Mouse (Mus musculus): ENCODE data around the gene Vamp2. TPM values are rescaled to one million over a fixed set of nuclear protein-coding genes. Genes with fewer than 3 reads are reported as not detected.

Vamp2 gene
- polyA plus RNA-seq, 1 experiment = 58.3 TPM

DNA sequence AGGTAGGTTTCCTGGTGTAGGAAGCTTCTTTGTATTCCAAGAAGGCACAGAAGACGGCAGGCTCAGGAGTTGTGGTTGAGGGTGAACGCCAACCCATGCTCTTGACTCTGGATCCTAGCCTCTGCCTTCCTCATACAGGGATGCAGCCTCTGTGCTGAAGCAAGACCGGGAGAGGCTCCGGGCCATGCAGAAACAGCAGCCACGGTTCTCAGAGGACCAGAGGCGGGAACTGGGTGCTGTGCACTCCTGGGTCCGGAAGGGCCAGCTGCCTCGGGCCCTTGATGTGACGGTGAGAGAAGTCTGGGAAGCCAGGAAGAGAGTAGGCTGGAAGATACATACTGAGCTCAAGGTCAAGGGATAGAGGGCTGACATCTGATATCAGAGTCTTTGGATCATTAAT, 19.9 kb downstream of the Vamp2 start:
- TF ChIP-seq POLR2A (IDR thresholded peaks at IDR 0.05; ENCODE audit: low read depth, low read length) (no peak), CTCF (IDR thresholded peaks at IDR 0.05; ENCODE audit: borderline replicate concordance, insufficient read depth, low read length) (no peak)
- Histone ChIP-seq H3K27ac (ENCODE audit: insufficient read depth, low read length) (no peak overlapping the region), H3K4me3 (ENCODE audit: insufficient read depth, low read length) (no peak overlapping the region), H3K4me1 (ENCODE audit: control insufficient read depth, insufficient read depth, low read length) (0 out of 2 replicates have a peak, but pooled peaks cover 4% of the 10 kb centered on the region)

DNA sequence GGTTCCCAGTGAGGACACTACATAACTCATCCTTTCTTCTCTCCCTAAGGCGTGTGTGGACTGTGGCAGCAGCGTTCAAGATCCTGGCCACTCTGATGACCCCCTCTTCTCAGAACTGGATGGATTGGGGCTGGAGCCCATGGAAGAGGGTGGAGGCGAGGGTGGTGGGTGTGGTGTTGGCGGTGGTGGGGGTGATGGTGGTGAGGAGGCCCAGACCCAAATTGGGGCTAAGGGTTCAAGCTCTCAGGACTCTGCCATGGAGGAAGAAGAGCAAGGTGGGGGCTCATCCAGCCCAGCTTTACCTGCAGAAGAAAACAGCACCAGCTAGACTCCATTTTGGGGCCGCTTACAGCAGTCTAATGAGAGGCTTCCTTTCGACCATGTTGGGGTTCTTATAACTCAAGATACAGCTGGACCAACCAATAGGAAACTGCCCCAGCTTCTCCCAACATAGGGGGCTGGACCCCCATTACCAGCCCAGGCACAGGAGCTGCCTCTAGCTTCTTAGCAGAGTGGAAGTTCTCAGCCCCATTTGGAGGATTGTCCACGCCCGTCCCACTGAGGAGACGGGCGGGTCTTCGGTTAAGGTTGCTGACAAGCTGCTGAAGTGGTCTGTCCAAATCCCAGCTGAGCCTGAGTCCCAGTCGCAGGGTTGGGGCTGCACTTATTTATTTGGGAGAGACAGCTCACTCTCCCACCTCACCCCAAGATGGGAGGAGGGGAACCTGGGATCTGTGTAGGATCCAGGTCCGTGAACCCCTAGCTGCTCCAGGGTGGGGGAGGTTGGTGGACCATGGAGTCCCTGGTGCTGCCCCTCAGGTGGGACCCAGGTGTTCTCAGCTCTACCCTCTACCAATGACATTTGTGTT, 21.0 kb downstream of the Vamp2 start:
- no peak for TF ChIP-seq POLR2A (IDR thresholded peaks at IDR 0.05; ENCODE audit: low read depth, low read length)
- no peak for TF ChIP-seq CTCF (IDR thresholded peaks at IDR 0.05; ENCODE audit: borderline replicate concordance, insufficient read depth, low read length)
- H3K4me3 ChIP-seq (ENCODE audit: insufficient read depth, low read length) = no peak overlapping the region
- H3K27ac ChIP-seq (ENCODE audit: insufficient read depth, low read length) = no peak overlapping the region
- 0 out of 2 replicates have a peak, but pooled peaks cover 4% of the 10 kb centered on the region for H3K4me1 ChIP-seq (ENCODE audit: control insufficient read depth, insufficient read depth, low read length)

DNA sequence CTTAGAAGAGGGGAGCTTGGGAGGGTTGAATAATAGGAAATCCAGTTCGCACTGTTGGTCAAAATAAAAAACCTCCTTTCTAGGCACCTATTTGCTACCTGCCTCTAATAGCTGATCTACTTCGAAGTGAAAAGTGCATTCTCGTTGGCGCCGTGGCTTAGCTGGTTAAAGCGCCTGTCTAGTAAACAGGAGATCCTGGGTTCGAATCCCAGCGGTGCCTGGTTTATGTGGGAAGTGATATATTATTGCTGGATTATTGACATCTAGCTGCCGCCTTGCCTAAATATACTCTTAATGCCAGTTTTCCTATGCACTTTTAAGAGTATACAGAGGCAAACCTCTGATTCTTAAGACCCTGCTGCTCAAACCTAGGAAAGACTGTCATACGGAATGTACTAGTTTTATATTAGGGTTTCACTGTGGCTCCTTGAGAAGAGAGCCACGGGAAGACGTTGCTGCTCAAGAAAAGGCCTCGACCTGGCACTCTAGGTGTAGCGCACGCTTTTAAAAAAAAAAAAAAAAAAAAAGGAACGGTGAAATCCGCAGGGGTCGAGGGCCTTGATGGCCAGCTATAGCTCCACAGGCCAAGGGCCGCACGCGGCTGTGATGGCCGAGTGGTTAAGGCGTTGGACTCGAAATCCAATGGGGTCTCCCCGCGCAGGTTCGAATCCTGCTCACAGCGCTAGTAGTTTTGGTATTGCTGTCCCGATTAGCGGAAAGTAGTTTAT, 22.2 kb downstream of the Vamp2 start:
- Histone ChIP-seq H3K4me3 (ENCODE audit: insufficient read depth, low read length) (peak overlapping the region; percentile 59), H3K4me1 (ENCODE audit: control insufficient read depth, insufficient read depth, low read length) (0 out of 2 replicates have a peak, but pooled peaks cover 4% of the 10 kb centered on the region), H3K27ac (ENCODE audit: insufficient read depth, low read length) (no peak overlapping the region; the same call in 1 of the 2 replicates)
- TF ChIP-seq POLR2A (IDR thresholded peaks at IDR 0.05; ENCODE audit: low read depth, low read length) = peak; percentile 59
- no peak for TF ChIP-seq CTCF (IDR thresholded peaks at IDR 0.05; ENCODE audit: borderline replicate concordance, insufficient read depth, low read length)

DNA sequence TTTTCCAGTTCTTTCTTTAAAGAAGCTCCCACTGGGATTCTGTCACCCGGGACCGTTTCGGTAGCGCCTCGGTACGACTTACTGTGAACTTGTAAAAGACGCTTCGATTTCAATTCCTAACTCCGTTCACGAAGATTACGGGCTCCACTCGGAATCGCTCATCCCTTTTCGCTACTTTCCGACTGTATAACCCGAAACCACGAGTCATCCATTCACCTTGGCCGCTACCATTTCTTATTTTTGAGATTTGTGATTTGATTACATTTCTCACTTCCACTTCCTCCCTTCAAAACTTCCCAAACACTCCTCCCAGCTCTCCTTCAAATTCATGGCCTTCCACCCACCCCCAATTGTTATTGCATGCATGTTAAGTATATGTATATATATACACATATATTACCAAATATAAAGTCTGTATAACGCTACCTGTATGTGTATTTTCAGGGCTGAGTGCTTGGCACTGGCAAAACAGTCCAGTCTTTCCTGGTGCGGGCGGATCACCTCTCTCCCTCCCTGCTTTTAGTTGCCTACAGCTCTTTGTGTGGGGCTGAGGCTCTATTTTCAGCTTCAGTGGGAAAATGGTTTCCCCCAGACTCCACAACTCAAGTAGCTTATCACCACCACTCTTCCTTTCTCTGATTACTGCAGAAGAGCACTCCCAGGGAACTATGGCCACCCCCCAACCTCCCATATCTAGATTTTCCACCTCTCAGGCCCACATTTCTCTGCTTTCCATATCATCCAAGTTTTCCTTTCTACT, 22.9 kb downstream of the Vamp2 start:
- H3K27ac ChIP-seq (ENCODE audit: insufficient read depth, low read length) = no peak overlapping the region
- TF ChIP-seq POLR2A (IDR thresholded peaks at IDR 0.05; ENCODE audit: low read depth, low read length) = no peak
- TF ChIP-seq CTCF (IDR thresholded peaks at IDR 0.05; ENCODE audit: borderline replicate concordance, insufficient read depth, low read length) = no peak
- H3K4me3 ChIP-seq (ENCODE audit: insufficient read depth, low read length) = peak overlapping the region; percentile 59
- H3K4me1 ChIP-seq (ENCODE audit: control insufficient read depth, insufficient read depth, low read length) = 0 out of 2 replicates have a peak, but pooled peaks cover 4% of the 10 kb centered on the region

DNA sequence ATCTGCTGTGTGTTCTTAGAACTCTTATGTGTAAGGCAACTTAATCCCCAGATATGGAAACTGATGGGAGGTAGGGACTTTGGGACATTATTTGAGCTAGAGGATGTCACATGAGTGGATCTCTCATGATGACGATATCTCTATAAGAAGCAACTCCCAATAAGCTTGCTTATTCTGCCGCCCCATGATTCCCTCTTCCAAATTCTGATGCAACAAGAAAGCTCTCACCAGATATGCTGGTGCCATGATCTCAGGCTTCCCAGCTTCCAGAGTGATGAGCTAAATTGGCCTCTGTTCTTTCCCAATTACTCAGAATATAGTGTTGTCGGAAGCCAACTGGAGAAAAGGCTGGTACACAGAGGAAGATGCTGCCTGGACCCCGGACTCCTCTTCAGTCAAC, 23.6 kb downstream of the Vamp2 start:
- no peak for TF ChIP-seq CTCF (IDR thresholded peaks at IDR 0.05; ENCODE audit: borderline replicate concordance, insufficient read depth, low read length)
- TF ChIP-seq POLR2A (IDR thresholded peaks at IDR 0.05; ENCODE audit: low read depth, low read length) = no peak
- 0 out of 2 replicates have a peak, but pooled peaks cover 4% of the 10 kb centered on the region for H3K4me1 ChIP-seq (ENCODE audit: control insufficient read depth, insufficient read depth, low read length)
- H3K27ac ChIP-seq (ENCODE audit: insufficient read depth, low read length) = no peak overlapping the region
- no peak overlapping the region for H3K4me3 ChIP-seq (ENCODE audit: insufficient read depth, low read length)

DNA sequence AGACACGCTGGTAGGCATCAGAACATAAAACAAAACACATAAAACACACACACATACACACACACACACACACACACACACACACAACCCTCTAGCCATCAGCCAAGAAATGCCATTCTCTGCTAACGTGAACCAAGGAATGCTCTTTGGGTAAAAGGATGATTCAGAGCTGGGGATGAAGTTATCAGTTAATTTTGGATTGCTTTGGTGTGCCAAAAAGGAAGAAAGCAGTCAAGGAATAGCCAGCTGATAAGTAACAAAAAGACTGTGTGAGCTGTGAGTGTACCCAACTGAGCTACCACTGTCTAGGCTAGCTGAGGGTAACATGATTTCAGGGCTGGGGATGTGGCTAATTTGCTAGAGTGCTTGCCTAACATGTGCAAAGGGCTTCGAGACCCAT, 25.7 kb downstream of the Vamp2 start:
- no peak for TF ChIP-seq CTCF (IDR thresholded peaks at IDR 0.05; ENCODE audit: borderline replicate concordance, insufficient read depth, low read length)
- Histone ChIP-seq H3K27ac (ENCODE audit: insufficient read depth, low read length) (no peak overlapping the region), H3K4me1 (ENCODE audit: control insufficient read depth, insufficient read depth, low read length) (0 out of 2 replicates have a peak, but pooled peaks cover 4% of the 10 kb centered on the region), H3K4me3 (ENCODE audit: insufficient read depth, low read length) (no peak overlapping the region)

DNA sequence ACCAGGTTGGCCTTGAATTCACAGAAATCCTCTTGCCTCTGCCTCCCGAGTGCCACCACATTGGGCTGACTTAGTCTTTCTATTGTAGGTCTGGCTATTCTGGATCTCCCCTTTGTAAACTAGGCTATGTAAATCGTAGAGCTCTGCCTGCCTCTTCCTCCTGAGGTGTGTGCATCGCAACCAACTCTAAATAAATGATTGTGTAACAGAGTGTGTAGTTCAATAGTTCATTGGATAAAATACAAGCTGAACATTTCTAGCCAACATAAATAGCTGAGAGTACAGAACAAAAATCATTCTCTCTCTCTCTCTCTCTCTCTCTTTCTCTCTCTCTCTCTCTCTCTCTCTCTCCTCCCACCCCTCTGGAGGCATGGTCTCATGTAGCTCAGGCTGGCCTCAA, 26.3 kb downstream of the Vamp2 start:
- H3K4me3 ChIP-seq (ENCODE audit: insufficient read depth, low read length) = no peak overlapping the region
- TF ChIP-seq CTCF (IDR thresholded peaks at IDR 0.05; ENCODE audit: borderline replicate concordance, insufficient read depth, low read length) (no peak), POLR2A (IDR thresholded peaks at IDR 0.05; ENCODE audit: low read depth, low read length) (no peak)

DNA sequence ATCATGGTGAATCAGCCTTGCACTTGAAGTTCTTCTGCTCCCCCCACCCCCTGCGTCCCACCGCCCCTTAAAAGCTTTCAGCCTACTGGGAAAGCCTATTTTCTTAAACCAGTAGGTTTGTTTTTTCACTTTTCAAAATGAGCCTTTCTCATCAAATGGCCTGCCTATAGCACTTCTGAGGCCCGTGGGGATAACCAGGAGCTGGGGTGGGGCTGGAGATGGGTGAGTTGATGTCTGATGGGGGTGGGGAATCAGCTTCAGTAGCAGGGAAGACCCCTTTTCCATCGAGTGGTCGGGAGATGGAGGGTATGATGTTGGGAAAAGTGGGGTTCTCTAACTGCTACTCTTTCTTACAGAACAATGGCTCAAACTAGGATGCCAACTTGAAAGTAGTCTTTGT, 28.6 kb downstream of the Vamp2 start:
- Histone ChIP-seq H3K4me1 (ENCODE audit: control insufficient read depth, insufficient read depth, low read length) (no peaks in the 10 kb centered on the region), H3K4me3 (ENCODE audit: insufficient read depth, low read length) (no peak overlapping the region), H3K27ac (ENCODE audit: insufficient read depth, low read length) (no peak overlapping the region)
- no peak for TF ChIP-seq POLR2A (IDR thresholded peaks at IDR 0.05; ENCODE audit: low read depth, low read length)
- no peak for TF ChIP-seq CTCF (IDR thresholded peaks at IDR 0.05; ENCODE audit: borderline replicate concordance, insufficient read depth, low read length)

More for the DNA sequence above, 26.3 kb downstream of the Vamp2 start:
- Histone ChIP-seq H3K27ac (ENCODE audit: insufficient read depth, low read length) (no peak overlapping the region), H3K4me1 (ENCODE audit: control insufficient read depth, insufficient read depth, low read length) (0 out of 2 replicates have a peak, but pooled peaks cover 4% of the 10 kb centered on the region)

All from embryonic fibroblast, embryonic 13.5 days (primary cell).